Mouse (Mus musculus): Measurements from ENCODE around the gene Gosr1. TPM values are rescaled to one million over a fixed set of nuclear protein-coding genes. Genes with fewer than 3 reads are reported as not detected.

The Gosr1 gene
- polyA plus RNA-seq, 1 experiment from 2014 or later: 24.3 TPM

DNA sequence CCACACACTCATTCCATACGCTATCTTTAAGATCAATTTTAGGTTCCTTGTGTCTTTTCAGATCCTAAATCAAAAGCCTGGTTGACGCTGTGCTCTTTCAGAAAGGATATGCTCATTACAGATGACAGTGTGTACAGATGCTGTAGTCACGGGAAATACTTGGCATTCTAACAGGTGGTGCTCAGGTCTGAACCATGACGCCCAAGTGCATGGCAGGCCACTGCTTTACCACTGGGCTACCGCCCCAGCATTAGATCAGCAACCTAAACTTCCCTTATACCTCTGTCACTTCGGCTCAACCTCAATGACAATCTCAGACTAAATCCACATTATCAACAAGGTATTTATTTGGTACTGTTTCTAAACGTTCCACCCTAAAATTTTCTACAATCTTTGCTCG lies 12.2 kb upstream of the Gosr1 start:
- 86% methylated on average over 8 of the region's 8 CpGs for WGBS
- H3K4me3 ChIP-seq: no peak overlapping the region
- H3K36me3 ChIP-seq: peaks cover 4% of the 10 kb centered on the region
- no peaks in the 10 kb centered on the region for H3K27me3 ChIP-seq
- ATAC-seq (ENCODE audit: low FRiP score, low read depth): no peak
- no peak overlapping the region for H3K27ac ChIP-seq (replicated peaks)
- H3K4me1 ChIP-seq (replicated peaks): no peaks in the 10 kb centered on the region
- H3K9me3 ChIP-seq: no peaks in the 10 kb centered on the region
- H3K4me2 ChIP-seq: no peak overlapping the region
- H3K9ac ChIP-seq: no peak overlapping the region

DNA sequence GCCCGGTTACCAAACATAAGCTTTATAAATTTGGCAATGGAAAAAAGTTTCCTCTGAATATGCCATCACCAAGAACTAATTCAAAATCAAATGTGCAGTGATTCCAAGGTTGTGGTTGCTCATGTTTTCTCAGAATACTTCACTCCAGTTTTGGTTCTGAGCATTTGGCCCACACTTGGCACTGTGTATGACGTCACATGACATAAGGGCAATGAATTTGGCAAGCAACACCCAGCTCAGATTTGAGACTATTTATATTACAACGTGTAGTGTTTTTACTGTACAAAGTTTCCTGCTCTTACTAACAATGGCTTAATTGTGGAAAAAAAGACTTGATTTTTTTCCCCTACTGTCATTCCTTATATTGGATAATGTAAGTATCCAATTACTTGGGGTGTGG lies 10.4 kb upstream of the Gosr1 start:
- 78% methylated on average over 3 of the region's 3 CpGs for WGBS
- no peak overlapping the region for H3K4me3 ChIP-seq
- H3K27me3 ChIP-seq: no peaks in the 10 kb centered on the region
- no peak overlapping the region for H3K4me2 ChIP-seq
- H3K4me1 ChIP-seq (replicated peaks): no peaks in the 10 kb centered on the region
- H3K9me3 ChIP-seq: no peaks in the 10 kb centered on the region
- no peak overlapping the region for H3K27ac ChIP-seq (replicated peaks)
- ATAC-seq (ENCODE audit: low FRiP score, low read depth): no peak
- no peaks in the 10 kb centered on the region for H3K36me3 ChIP-seq
- no peak overlapping the region for H3K9ac ChIP-seq

DNA sequence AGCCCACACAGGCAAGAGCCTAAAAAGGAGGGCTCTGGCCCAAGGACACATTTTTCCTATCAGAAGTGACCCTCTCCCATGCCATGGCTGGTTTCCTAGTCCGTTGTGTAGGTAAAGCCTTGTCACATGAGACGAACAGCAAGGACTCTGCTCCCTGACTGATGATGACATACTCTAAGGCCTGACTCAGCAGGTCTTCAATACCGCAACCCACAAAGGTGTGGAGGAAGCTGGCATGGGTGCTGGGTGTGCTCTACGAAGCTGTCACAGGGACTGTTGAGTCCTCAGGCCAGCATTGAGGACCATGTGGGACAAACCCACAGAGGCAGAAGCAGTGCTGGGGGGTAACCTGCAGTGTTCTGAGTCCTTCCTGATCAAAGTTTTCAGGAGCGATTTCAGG lies 7.2 kb upstream of the Gosr1 start:
- Histone ChIP-seq H3K9me3 (no peaks in the 10 kb centered on the region), H3K36me3 (no peaks in the 10 kb centered on the region), H3K9ac (no peak overlapping the region), H3K4me3 (no peak overlapping the region), H3K27ac (replicated peaks) (no peak overlapping the region), H3K4me2 (no peak overlapping the region), H3K27me3 (no peaks in the 10 kb centered on the region), H3K4me1 (replicated peaks) (no peaks in the 10 kb centered on the region)
- ATAC-seq (ENCODE audit: low FRiP score, low read depth): no peak
- WGBS: 88% methylated on average over 5 of the region's 5 CpGs

DNA sequence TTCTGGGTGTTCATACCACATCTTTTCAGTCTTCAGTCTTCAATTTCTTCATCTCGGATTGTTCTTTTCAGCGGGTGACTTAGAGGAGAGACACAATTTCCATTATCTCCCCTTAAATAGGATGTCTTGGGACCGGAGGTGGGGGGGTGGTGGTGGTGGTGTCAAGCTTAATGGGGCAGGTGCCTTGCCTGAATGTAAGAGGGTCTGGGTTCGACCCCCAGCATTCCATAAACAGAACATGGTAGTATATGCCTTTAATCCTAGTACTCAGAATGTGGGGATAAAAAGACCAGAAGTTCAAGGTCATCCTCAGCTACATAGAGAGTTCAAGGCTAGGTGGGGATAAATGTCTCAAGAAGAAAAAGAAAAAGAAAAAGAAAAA lies 353 bp upstream of the Gosr1 start:
- H3K4me3 ChIP-seq: peak overlapping the region; percentile 71
- peak overlapping the region; percentile 28; the same call in 1 of the 2 replicates for H3K27ac ChIP-seq (replicated peaks)
- no peaks in the 10 kb centered on the region; the same call in 1 of the 2 replicates for H3K27me3 ChIP-seq
- peaks cover 20% of the 10 kb centered on the region for H3K36me3 ChIP-seq
- H3K9ac ChIP-seq: no peak overlapping the region; the same call in 1 of the 2 replicates
- peak; percentile 60; the same call in 1 of the 2 replicates for ATAC-seq (ENCODE audit: low FRiP score, low read depth)
- no peaks in the 10 kb centered on the region for H3K9me3 ChIP-seq
- 13% methylated on average over 4 of the region's 4 CpGs for WGBS
- peaks cover 8% of the 10 kb centered on the region for H3K4me1 ChIP-seq (replicated peaks)
- H3K4me2 ChIP-seq: peak overlapping the region; percentile 39

DNA sequence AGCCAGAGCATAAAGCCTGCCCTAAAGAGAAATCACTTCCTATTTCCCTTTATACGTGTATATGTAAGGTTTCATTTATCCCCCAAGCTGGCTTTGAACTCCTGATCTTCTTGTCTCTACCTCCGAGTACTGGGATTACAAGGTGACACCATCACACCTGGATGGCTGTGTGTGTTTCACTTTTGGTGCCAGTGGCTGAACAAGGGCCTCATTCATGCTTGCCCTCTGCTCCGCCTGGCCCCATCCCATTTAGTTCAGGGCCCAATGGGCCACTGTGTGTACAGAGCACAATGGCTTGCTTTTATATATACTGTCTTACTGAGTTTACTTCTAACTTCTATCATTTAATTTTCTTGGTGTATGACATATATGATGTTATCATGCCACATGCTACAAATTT lies 11.1 kb downstream of the Gosr1 start:
- Histone ChIP-seq H3K27ac (replicated peaks) (no peak overlapping the region), H3K9ac (no peak overlapping the region), H3K4me1 (replicated peaks) (no peaks in the 10 kb centered on the region), H3K9me3 (no peaks in the 10 kb centered on the region), H3K27me3 (no peaks in the 10 kb centered on the region), H3K4me2 (no peak overlapping the region), H3K4me3 (no peak overlapping the region), H3K36me3 (peaks cover 68% of the 10 kb centered on the region)
- WGBS: 94% methylated on average over 3 of the region's 3 CpGs
- no peak for ATAC-seq (ENCODE audit: low FRiP score, low read depth)

DNA sequence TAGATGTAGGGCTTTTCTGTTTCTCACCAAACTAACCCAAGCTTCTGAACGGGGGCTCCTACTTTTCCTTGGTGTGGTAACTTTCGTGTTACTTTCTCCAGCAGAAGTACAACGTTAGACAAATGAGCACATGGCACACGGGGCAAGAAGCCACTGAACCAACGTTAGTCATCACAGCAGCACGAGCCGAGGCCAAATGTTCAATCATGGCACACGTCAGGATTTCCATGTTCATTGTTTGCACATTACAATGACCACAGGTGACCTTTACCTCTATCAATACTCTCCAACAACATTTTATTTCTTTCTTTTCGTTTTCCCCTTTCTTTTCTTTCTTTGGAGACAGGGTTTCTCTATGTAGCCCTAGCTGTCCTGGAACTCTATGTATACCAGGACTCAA lies 14.6 kb downstream of the Gosr1 start:
- Histone ChIP-seq H3K27ac (replicated peaks) (no peak overlapping the region), H3K4me1 (replicated peaks) (no peaks in the 10 kb centered on the region), H3K9ac (no peak overlapping the region), H3K4me2 (no peak overlapping the region), H3K36me3 (peaks cover 76% of the 10 kb centered on the region), H3K27me3 (no peaks in the 10 kb centered on the region), H3K4me3 (no peak overlapping the region), H3K9me3 (no peaks in the 10 kb centered on the region)
- WGBS: 93% methylated on average over 9 of the region's 9 CpGs
- ATAC-seq (ENCODE audit: low FRiP score, low read depth): no peak

DNA sequence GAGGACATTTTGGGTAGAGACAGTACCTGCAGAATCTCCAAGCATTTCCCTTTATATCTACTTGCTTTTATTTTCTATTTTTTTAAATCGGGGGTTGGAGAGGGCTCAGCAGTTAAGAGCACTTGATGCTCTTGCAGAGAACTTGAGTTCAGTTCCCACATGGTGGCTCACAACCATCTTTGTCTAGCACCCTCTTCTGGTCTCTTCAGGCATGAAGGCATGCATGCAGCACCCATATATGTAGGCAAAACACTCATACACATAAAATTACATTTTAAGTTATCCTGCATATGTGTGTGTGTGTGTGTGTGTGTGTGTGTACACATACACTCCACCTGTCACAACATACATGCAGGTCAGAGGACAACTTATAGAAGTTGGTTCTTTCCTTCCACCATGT lies 17.5 kb downstream of the Gosr1 start:
- no peak overlapping the region for H3K4me2 ChIP-seq
- no peak overlapping the region for H3K4me3 ChIP-seq
- no peaks in the 10 kb centered on the region for H3K4me1 ChIP-seq (replicated peaks)
- no peaks in the 10 kb centered on the region for H3K27me3 ChIP-seq
- no peak overlapping the region for H3K9ac ChIP-seq
- no peaks in the 10 kb centered on the region for H3K9me3 ChIP-seq
- H3K36me3 ChIP-seq: peaks cover 61% of the 10 kb centered on the region
- no peak for ATAC-seq (ENCODE audit: low FRiP score, low read depth)
- no peak overlapping the region for H3K27ac ChIP-seq (replicated peaks)
- WGBS: 100% methylated on average over 1 of the region's 1 CpGs

DNA sequence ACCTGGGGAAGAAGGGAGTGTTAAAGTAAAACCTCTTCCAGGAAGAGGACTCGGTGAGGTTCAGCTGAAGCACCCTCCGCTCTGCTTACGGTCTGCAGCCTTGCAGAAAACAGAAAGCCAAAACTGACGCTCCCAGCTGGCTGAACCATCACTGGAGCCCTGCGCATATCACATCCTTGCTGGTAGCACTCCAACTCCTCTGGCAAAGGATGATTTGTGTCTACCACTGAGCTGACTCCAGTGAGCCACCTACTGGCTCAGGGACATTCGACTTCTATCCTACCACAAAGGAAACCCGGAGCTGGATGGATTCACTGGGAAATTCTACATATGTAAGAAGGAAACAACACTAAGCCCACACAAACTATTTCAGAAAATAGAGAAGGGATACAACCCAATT lies 18.8 kb downstream of the Gosr1 start:
- no peak overlapping the region for H3K4me3 ChIP-seq
- WGBS: 70% methylated on average over 7 of the region's 7 CpGs

DNA sequence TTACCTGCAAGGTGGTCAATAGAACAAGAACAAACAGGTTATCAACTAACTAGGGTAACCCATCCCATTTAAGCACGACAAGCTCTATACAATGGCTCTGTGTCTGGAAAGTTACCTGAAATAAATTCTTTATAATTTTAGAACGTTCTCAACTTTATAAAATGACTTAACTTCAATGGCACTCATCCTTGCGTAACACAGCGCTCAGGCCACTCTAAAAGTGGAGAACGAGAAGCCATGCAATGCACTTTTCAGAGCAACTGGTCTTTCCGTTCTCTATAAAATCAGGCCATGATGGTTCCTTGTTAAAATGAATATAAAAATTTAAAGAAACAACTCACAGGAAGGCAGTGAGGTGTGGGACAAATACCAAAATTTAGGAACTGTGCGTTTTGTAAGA lies 20.9 kb downstream of the Gosr1 start:
- H3K27me3 ChIP-seq: no peaks in the 10 kb centered on the region
- no peak overlapping the region for H3K27ac ChIP-seq (replicated peaks)
- H3K4me2 ChIP-seq: no peak overlapping the region
- H3K4me3 ChIP-seq: no peak overlapping the region
- H3K36me3 ChIP-seq: peaks cover 32% of the 10 kb centered on the region
- no peaks in the 10 kb centered on the region for H3K9me3 ChIP-seq
- whole genome bisulfite sequencing: 97% methylated on average over 7 of the region's 7 CpGs
- no peaks in the 10 kb centered on the region for H3K4me1 ChIP-seq (replicated peaks)
- ATAC-seq (ENCODE audit: low FRiP score, low read depth): no peak
- H3K9ac ChIP-seq: no peak overlapping the region

More for the DNA sequence above, 18.8 kb downstream of the Gosr1 start:
- Histone ChIP-seq H3K4me1 (replicated peaks) (no peaks in the 10 kb centered on the region), H3K9ac (no peak overlapping the region), H3K4me2 (no peak overlapping the region), H3K27me3 (no peaks in the 10 kb centered on the region), H3K9me3 (no peaks in the 10 kb centered on the region), H3K36me3 (peaks cover 49% of the 10 kb centered on the region), H3K27ac (replicated peaks) (no peak overlapping the region)
- ATAC-seq (ENCODE audit: low FRiP score, low read depth): no peak

DNA sequence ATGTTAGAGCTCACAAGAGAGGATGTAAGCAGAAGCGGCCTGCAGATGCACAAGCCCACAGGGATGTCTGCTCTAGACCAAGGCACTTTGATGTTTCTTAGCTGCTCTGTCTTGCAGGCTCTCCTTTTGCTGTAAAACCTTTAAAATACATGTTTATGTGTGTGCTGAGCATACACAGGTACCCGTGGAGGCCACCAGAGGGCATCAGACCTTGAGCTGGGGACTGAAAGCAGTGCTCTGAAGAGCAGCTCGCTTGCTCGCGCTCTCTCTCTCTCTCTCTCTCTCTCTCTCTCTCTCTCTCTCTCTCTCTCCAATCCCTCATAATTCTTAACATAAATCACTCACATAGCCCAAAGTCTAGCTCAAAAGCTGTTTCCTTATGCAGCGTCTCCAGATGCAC lies 24.3 kb downstream of the Gosr1 start:
- Histone ChIP-seq H3K27me3 (no peaks in the 10 kb centered on the region), H3K27ac (replicated peaks) (no peak overlapping the region), H3K9me3 (no peaks in the 10 kb centered on the region), H3K4me3 (no peak overlapping the region), H3K4me1 (replicated peaks) (0 out of 2 replicates have a peak, but pooled peaks cover 3% of the 10 kb centered on the region), H3K9ac (no peak overlapping the region), H3K36me3 (peaks cover 24% of the 10 kb centered on the region; the same call in 1 of the 2 replicates), H3K4me2 (no peak overlapping the region)
- ATAC-seq (ENCODE audit: low FRiP score, low read depth): no peak
- 64% methylated on average over 6 of the region's 6 CpGs for WGBS

DNA sequence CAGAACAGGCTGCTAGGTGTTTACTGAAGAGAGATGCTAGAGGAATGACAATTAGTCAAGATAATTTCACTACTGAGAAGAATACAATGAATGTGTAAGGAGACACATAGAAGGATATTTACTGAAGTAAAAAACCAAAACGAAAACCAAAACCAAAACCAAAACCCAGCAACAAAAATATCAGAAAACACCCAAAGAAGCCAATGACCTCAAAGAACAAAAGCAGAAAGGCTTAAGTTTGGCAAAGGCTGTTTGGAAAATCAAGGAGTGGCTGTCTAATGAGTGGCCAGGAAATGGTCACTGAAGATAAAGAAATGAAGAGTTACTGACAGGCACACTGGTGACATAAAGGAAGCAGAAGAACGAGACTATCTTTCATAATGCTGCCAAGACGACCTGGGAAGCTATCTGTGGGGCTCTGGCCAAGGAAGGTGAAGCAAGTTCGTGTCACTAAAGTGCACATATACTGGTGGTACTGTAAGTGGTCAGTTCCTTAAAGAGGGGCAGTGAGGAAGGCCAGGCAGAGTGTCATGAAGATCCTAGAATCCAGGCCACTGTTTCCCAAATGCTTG lies 27.5 kb downstream of the Gosr1 start:
- ATAC-seq (ENCODE audit: low FRiP score, low read depth): no peak
- H3K36me3 ChIP-seq: peaks cover 28% of the 10 kb centered on the region
- no peaks in the 10 kb centered on the region for H3K9me3 ChIP-seq
- H3K4me3 ChIP-seq: no peak overlapping the region
- no peak overlapping the region for H3K9ac ChIP-seq
- 0 out of 2 replicates have a peak, but pooled peaks cover 3% of the 10 kb centered on the region for H3K4me1 ChIP-seq (replicated peaks)
- no peaks in the 10 kb centered on the region for H3K27me3 ChIP-seq
- H3K27ac ChIP-seq (replicated peaks): no peak overlapping the region
- H3K4me2 ChIP-seq: no peak overlapping the region
- WGBS: 70% methylated on average over 4 of the region's 4 CpGs

DNA sequence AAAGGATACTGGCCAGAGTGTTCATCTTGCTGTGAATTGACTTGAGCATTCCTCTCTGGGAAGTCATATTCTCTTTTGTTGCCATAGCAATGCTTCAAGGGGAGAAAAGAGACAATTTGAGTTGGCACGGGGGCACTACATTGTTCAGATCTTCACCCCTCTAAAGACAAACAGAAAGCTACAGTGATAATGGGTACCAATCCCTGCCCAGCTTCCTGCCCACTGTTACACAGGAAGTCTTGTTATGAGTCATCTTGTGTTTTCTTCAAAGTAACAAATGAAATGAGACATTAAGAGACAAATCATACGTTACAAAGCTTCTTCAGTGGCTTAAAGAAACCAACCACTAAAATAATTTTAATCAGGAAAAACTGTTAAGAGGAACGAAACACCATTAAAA lies 28.8 kb downstream of the Gosr1 start:
- no peaks in the 10 kb centered on the region for H3K27me3 ChIP-seq
- H3K36me3 ChIP-seq: peaks cover 33% of the 10 kb centered on the region
- no peak overlapping the region for H3K4me3 ChIP-seq
- H3K4me2 ChIP-seq: no peak overlapping the region
- no peak for ATAC-seq (ENCODE audit: low FRiP score, low read depth)
- H3K9me3 ChIP-seq: no peaks in the 10 kb centered on the region
- H3K9ac ChIP-seq: no peak overlapping the region
- H3K27ac ChIP-seq (replicated peaks): no peak overlapping the region
- WGBS: 37% methylated on average over 3 of the region's 3 CpGs
- H3K4me1 ChIP-seq (replicated peaks): 0 out of 2 replicates have a peak, but pooled peaks cover 3% of the 10 kb centered on the region

DNA sequence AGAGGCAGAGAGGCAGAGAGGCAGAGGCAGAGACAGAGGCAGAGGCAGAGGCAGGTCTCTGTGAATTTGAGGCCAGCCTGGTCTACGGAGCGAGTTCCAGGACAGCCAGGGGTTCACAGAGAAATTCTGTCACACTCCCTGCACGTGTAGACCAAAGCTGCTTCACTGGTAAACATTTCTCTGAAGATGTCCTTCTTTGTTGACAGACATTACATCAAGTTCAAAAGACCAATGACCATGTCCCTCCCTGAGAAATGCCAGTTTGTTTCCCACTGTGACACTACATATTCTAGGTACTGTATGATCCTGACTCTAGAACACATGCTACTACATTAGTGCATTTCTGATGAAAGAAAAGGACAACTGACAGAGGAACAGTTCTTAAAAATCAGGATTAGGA lies 32.7 kb downstream of the Gosr1 start:
- H3K36me3 ChIP-seq: peaks cover 37% of the 10 kb centered on the region
- H3K4me2 ChIP-seq: no peak overlapping the region
- no peak for ATAC-seq (ENCODE audit: low FRiP score, low read depth)

More for the DNA sequence above, 32.7 kb downstream of the Gosr1 start:
- 90% methylated on average over 3 of the region's 3 CpGs for whole genome bisulfite sequencing
- Histone ChIP-seq H3K4me3 (no peak overlapping the region), H3K9me3 (no peaks in the 10 kb centered on the region), H3K9ac (no peak overlapping the region), H3K27me3 (no peaks in the 10 kb centered on the region), H3K27ac (replicated peaks) (no peak overlapping the region), H3K4me1 (replicated peaks) (0 out of 2 replicates have a peak, but pooled peaks cover 3% of the 10 kb centered on the region)

Data from hindbrain, embryonic 15.5 days (tissue).